Mouse (Mus musculus) cortical plate, adult 2 months (tissue): ENCODE measurements around the gene Irf4. TPM values are rescaled to one million over a fixed set of nuclear protein-coding genes. Genes with fewer than 3 reads are reported as not detected.
A peak's percentile ranks its signal among the peaks of the same experiment; 100 is the strongest.

ENCODE experiments used
- H3K27ac ChIP-seq: fragments of 200-500 bp; 2 replicates; pipeline ENCODE4 v1.5.1; 2012; ENCODE audit warnings: low read length, control low read depth, inconsistent platforms; ENCODE audit not compliant: insufficient read depth
- H3K4me1 ChIP-seq: fragments of 200-500 bp; 2 replicates; pipeline ENCODE4 v1.6.1; 2011; ENCODE audit warnings: low read length; ENCODE audit not compliant: control insufficient read depth, insufficient read depth
- H3K4me3 ChIP-seq: fragments of 200-500 bp; 2 replicates; pipeline ENCODE4 v1.5.1; 2011; ENCODE audit warnings: mild to moderate bottlenecking, low read length, control low read depth; ENCODE audit not compliant: insufficient read depth
- CTCF ChIP-seq: fragments of 200-500 bp; IDR thresholded peaks from 2 replicates; pipeline ENCODE4 v1.5.1; 2011; ENCODE audit warnings: mild to moderate bottlenecking, control low read depth, low read length; ENCODE audit not compliant: insufficient read depth; ENCODE audit errors: extremely low read depth
- POLR2A ChIP-seq: fragments of 200-500 bp; IDR thresholded peaks from 2 replicates; pipeline ENCODE4 v1.6.1; 2011; ENCODE audit warnings: mild to moderate bottlenecking, low read length, control low read depth; ENCODE audit not compliant: insufficient read depth; ENCODE audit errors: extremely low read depth
- polyA plus RNA-seq: library from polyadenylated mRNA; depleted of rRNA; stranded (reverse); fragments of >200 nt; gene quantifications from 2 replicates; pipeline ENCODE4 v1.2.3, GENCODE M21; 2012

Gene Irf4
- polyA plus RNA-seq, 1 experiment, result 0.25 TPM

DNA sequence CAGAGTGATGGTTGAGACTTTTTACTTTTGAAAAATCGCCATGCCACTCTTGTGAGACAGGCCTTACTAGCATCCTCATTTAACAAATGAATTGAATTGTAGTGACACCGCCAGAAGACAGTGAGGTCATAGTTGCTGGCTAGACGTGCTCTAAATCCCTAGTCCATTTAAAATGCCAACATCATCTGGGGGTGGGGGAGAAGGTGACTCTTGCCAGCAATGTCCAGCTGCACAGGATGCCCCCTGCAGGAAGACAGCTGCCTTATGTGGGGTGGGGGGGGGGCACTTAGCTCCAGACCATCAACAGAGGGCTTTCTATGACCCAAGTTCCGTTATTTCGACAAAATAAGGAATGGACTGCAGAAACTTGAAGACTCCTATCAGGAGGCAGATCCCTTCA lies 32.4 kb upstream of the Irf4 start:
- TF ChIP-seq POLR2A, result no peak
- no peak for TF ChIP-seq CTCF
- no peak overlapping the region for H3K27ac ChIP-seq

DNA sequence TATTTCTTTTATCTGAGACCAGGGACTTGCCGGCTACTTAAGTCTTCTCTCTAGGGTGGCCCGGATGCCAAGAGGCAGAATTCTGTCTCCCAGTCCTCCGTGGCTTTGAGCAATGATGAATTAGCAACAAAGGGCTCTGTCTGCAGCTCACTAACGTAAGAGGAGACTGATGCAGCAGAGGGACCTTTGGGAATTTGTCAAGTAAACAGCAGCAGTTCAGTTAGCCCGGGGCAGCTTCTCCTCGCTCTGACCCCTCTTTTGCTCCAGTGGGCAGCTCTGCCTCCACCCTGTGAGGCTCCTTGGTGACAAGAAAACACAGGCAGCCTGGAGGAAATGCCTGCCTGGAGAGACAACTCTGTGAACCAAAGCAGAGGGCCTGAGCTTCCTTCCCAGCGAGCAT lies 26.4 kb upstream of the Irf4 start:
- no peak overlapping the region for H3K27ac ChIP-seq
- no peaks in the 10 kb centered on the region for H3K4me1 ChIP-seq
- TF ChIP-seq POLR2A (no peak), CTCF (no peak)
- no peak overlapping the region for H3K4me3 ChIP-seq

More for the DNA sequence above, 32.4 kb upstream of the Irf4 start:
- H3K4me1 ChIP-seq, result no peaks in the 10 kb centered on the region
- no peak overlapping the region for H3K4me3 ChIP-seq

DNA sequence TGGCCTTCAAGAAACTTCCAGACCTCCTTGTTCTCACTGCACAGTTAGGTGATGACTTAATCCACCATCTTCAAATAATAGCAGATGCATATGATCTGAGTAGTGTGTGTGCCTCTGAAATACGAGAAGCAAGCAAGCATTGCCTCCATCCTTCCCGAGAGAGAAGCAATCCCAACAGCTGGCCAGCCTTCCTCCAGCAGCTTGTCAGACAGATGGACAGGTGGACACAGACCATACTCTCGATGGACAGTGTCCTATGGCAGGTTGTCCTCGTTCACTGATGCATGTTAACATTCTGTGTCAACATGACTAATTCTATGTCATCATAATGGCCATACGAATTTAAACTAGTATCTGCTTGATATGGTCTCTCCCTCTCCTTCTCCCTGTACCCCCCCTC lies 25.8 kb upstream of the Irf4 start:
- H3K4me3 ChIP-seq, result no peak overlapping the region
- no peak overlapping the region for H3K27ac ChIP-seq
- no peak for TF ChIP-seq POLR2A
- H3K4me1 ChIP-seq, result no peaks in the 10 kb centered on the region

DNA sequence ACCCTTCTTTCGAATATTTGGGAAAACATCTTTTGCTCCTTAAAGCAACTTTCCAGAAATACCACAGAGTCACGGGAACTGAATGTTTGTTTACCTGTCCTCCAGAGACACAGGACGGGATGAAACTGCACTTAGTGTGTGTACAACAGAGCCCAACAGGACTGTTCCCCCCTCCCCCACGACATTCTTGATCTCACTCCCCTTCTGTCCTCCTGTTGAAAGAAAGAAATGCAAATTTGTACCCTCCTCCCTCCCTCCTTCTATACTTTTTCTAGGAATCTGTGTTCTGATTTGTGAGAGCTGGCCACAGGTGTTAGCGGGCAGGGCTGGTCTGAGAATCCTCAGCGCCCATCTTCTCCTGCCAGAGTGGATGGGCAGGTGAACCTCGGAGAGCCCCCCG lies 25.2 kb upstream of the Irf4 start:
- Histone ChIP-seq H3K27ac (no peak overlapping the region), H3K4me1 (no peaks in the 10 kb centered on the region), H3K4me3 (no peak overlapping the region)
- no peak for TF ChIP-seq CTCF
- no peak for TF ChIP-seq POLR2A

DNA sequence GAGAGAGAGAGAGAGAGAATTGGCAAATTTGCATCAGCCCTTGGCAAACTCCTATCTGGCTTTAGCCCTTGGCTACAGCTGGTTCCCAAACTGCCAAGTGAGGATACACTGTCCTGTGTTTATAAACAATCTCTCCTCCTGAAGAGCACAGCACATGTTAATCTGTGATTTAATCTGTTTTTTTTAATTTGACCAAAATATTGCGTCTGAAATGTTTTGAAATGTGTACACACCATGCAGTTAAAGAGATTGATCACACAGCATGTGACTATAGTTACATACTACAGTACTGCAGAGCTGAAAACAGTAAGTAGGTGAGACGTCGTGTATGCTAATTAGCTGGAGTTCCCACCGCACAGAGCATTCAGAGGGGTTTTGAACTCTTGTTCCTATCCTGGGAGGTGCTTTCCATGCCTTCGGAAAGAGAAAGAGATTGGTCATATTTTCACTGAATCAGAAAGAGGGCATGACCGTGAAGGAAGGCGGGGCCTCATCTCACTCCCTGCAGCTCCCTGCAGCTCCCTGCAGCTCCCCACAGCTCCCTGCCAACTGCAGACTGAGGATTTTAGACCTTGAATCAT lies 24.2 kb upstream of the Irf4 start:
- H3K27ac ChIP-seq, result no peak overlapping the region
- H3K4me1 ChIP-seq, result no peaks in the 10 kb centered on the region
- TF ChIP-seq POLR2A (no peak), CTCF (no peak)
- H3K4me3 ChIP-seq, result no peak overlapping the region

DNA sequence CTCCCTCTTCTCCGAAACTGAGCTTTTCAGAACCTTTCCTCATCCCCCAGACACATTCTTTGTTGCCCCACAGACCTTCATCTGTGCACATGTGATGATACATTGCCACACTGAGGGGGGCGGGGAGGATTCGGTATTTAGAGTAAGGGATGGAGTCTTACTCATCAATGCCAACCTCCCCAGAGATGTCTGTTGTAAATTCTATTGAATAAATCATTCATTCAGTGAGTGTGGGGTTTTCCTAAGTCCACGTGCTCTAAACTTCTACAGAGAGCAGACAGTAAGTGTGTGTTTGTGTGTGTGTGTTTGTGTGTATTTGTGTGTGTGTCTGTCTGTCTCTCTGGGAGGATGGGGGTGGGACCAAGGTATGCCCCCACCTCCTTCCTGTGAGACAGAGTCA lies 22.1 kb upstream of the Irf4 start:
- Histone ChIP-seq H3K4me1 (no peaks in the 10 kb centered on the region), H3K27ac (no peak overlapping the region), H3K4me3 (no peak overlapping the region)
- TF ChIP-seq POLR2A (no peak), CTCF (no peak)

DNA sequence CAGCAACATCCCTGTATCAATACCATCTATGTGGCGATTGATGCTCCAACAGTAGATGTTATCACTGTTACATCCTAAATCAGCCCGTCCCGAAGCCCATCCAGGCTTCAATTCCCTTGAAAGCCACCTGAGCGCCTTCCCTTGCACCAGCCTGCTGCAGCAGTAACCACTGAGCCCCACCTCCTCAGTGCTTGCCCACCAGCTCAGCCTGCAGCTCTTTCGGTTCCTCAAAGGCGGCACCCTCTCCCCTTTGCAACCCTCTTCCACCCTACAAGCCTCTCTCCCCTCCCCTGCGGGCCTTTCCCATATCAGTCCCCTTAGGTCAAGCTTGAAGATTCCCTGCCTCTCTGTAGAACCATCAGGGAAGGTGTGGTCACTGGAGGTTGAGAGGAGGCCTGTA lies 20.9 kb upstream of the Irf4 start:
- no peaks in the 10 kb centered on the region for H3K4me1 ChIP-seq
- no peak overlapping the region for H3K4me3 ChIP-seq
- no peak for TF ChIP-seq POLR2A
- no peak for TF ChIP-seq CTCF
- no peak overlapping the region for H3K27ac ChIP-seq

DNA sequence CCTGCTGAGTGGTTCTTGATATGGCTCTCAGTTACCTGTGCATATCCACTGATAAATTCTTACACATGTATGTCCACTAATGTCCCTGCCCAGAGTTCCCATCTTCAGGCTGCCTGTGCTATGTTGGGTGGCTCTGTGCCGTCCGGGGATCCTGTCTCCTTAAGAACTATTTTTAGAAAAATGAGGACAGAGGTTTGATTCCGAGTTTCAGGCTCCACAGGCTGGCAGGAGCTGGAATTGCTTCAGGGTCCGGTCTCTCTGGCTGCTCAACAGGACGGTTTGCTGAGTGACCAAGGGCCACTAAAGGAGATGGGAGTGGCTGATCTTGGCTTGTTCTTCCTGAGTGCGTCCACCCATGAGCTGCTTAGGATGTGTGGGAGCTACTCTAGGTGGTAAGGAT lies 19.8 kb upstream of the Irf4 start:
- TF ChIP-seq POLR2A, result no peak
- TF ChIP-seq CTCF, result peak; percentile 24; the same call in 1 of the 2 replicates
- Histone ChIP-seq H3K4me3 (no peak overlapping the region), H3K27ac (no peak overlapping the region), H3K4me1 (no peaks in the 10 kb centered on the region)

DNA sequence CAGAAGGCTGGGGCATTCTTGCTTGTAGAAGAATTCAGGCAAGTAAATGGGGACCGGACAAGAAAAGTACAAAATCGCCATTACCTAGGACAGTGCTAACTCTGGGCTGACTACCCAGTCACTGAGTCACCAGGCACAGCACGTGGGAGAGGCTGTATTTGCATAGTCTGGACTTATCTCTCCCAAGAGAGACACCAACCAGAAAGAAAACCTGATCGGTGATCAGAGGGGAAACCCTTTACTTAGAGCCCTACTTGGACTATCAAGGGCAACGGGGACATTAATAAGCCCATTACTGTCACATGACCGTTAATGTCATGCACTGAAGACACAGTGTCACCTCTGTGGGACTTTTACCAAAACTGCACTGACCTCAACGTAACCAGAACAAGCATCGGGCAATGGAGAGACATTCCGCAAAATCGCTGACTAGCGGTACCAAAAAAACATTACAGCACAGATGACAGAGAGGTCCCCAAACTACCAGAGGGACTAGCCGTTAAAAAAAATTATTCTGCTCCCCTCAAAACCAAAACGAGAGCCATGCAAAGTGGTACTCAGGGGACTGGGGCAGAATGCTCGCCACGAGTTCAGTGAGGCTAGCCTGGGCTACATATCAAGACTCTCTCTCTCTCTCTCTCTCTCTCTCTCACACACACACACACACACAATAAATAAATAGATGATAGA lies 18.8 kb upstream of the Irf4 start:
- Histone ChIP-seq H3K4me3 (no peak overlapping the region), H3K27ac (no peak overlapping the region), H3K4me1 (no peaks in the 10 kb centered on the region)
- no peak for TF ChIP-seq POLR2A
- TF ChIP-seq CTCF, result no peak

DNA sequence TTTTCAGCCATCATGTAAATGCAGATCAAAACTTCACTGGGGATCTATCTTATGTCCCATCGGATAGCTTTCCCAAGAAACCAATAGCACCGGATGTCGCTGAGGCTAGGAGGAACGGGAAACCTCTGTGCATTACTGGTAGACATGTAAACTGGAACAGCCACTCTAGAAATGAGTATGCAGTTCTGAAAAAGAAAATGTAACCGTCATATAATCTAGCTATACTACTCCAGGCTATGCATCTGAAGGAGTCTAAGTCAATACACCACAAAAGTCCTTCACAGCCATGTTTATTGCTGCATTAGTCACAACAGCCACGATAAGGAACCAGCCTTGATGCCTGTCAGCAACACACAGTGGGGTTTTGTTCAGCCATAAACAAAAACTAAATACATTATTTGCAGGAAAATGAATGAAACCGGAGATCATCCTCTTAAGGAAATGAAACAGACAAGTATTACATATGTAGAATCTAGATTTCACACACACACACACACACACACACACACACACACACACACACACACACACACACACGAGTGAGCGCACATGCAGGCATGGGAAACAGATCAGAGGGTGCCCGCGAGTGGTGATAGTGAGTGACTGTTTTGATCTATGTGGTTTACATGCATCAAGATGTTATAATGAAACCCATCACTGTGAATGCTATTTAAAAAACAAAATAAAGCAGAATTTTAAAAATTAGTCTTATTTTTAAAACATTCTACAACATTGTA lies 16.1 kb upstream of the Irf4 start:
- H3K4me3 ChIP-seq, result no peak overlapping the region
- TF ChIP-seq POLR2A, result no peak
- no peak for TF ChIP-seq CTCF
- no peaks in the 10 kb centered on the region for H3K4me1 ChIP-seq
- H3K27ac ChIP-seq, result no peak overlapping the region
